Mouse (Mus musculus): Measurements from ENCODE around the gene Pcyt1a. TPM values are rescaled to one million over a fixed set of nuclear protein-coding genes. Genes with fewer than 3 reads are reported as not detected.
A peak's percentile ranks its signal among the peaks of the same experiment; 100 is the strongest.

The Pcyt1a gene
- polyA plus RNA-seq, 1 experiment from 2014 or later, result 42.7 TPM

GRCm38 (mm10) chr16:32457589-32458386 lies 27.1 kb downstream of the Pcyt1a start:
- H3K9me3 ChIP-seq, result no peaks in the 10 kb centered on the region
- H3K4me3 ChIP-seq (replicated peaks), result no peak overlapping the region
- H3K27me3 ChIP-seq (replicated peaks), result no peaks in the 10 kb centered on the region
- H3K9ac ChIP-seq, result no peak overlapping the region
- ATAC-seq (ENCODE audit: insufficient read depth, low FRiP score, low read depth), result no peak
- no peaks in the 10 kb centered on the region for H3K4me1 ChIP-seq
- 63% methylated on average over 10 of the region's 10 CpGs for WGBS
- H3K4me2 ChIP-seq, result no peak overlapping the region
- no peak overlapping the region for H3K27ac ChIP-seq
- peaks cover 2% of the 10 kb centered on the region; the same call in 1 of the 2 replicates for H3K36me3 ChIP-seq

GRCm38 (mm10) chr16:32460518-32460917 lies 29.8 kb downstream of the Pcyt1a start:
- Histone ChIP-seq H3K27ac (no peak overlapping the region), H3K9me3 (no peaks in the 10 kb centered on the region), H3K9ac (no peak overlapping the region), H3K36me3 (peaks cover 11% of the 10 kb centered on the region; the same call in 1 of the 2 replicates), H3K4me1 (no peaks in the 10 kb centered on the region), H3K4me3 (replicated peaks) (no peak overlapping the region), H3K4me2 (no peak overlapping the region), H3K27me3 (replicated peaks) (no peaks in the 10 kb centered on the region)
- ATAC-seq (ENCODE audit: insufficient read depth, low FRiP score, low read depth), result no peak
- 61% methylated on average over 4 of the region's 4 CpGs for WGBS

- no peak for ATAC-seq (ENCODE audit: insufficient read depth, low FRiP score, low read depth)
- no peak overlapping the region for H3K27ac ChIP-seq
- no peak overlapping the region for H3K4me3 ChIP-seq (replicated peaks)
- H3K4me2 ChIP-seq, result no peak overlapping the region
- no peaks in the 10 kb centered on the region for H3K9me3 ChIP-seq
- peaks cover 11% of the 10 kb centered on the region; the same call in 1 of the 2 replicates for H3K36me3 ChIP-seq
- no peak overlapping the region for H3K9ac ChIP-seq
- no peaks in the 10 kb centered on the region for H3K27me3 ChIP-seq (replicated peaks)
- no peaks in the 10 kb centered on the region for H3K4me1 ChIP-seq
- 77% methylated on average over 5 of the region's 5 CpGs for WGBS
Observed at GRCm38 (mm10) chr16:32461713-32462112, 31.0 kb downstream of the Pcyt1a start.

GRCm38 (mm10) chr16:32462950-32463349 lies 32.2 kb downstream of the Pcyt1a start:
- H3K27me3 ChIP-seq (replicated peaks), result no peaks in the 10 kb centered on the region
- H3K9me3 ChIP-seq, result no peaks in the 10 kb centered on the region
- no peak overlapping the region for H3K9ac ChIP-seq
- no peak for ATAC-seq (ENCODE audit: insufficient read depth, low FRiP score, low read depth)
- 90% methylated on average over 16 of the region's 16 CpGs for WGBS
- no peak overlapping the region for H3K4me2 ChIP-seq
- peaks cover 18% of the 10 kb centered on the region; the same call in 1 of the 2 replicates for H3K36me3 ChIP-seq
- H3K4me3 ChIP-seq (replicated peaks), result no peak overlapping the region
- H3K4me1 ChIP-seq, result no peaks in the 10 kb centered on the region
- peak overlapping the region; percentile 57; the same call in 1 of the 2 replicates for H3K27ac ChIP-seq

- no peaks in the 10 kb centered on the region for H3K27me3 ChIP-seq (replicated peaks)
- peak; percentile 60; the same call in 1 of the 2 replicates for ATAC-seq (ENCODE audit: insufficient read depth, low FRiP score, low read depth)
- peak overlapping the region; percentile 57; the same call in 1 of the 2 replicates for H3K27ac ChIP-seq
- no peaks in the 10 kb centered on the region for H3K4me1 ChIP-seq
- H3K4me2 ChIP-seq, result no peak overlapping the region
- H3K4me3 ChIP-seq (replicated peaks), result no peak overlapping the region
- H3K9me3 ChIP-seq, result no peaks in the 10 kb centered on the region
- WGBS, result 73% methylated on average over 2 of the region's 2 CpGs
- H3K9ac ChIP-seq, result no peak overlapping the region
- peaks cover 18% of the 10 kb centered on the region; the same call in 1 of the 2 replicates for H3K36me3 ChIP-seq
Observed at GRCm38 (mm10) chr16:32463426-32463825, 32.7 kb downstream of the Pcyt1a start.

GRCm38 (mm10) chr16:32464908-32465307 lies 34.2 kb downstream of the Pcyt1a start:
- WGBS, result 0% methylated on average over 1 of the region's 1 CpGs
- Histone ChIP-seq H3K4me2 (no peak overlapping the region), H3K9ac (no peak overlapping the region), H3K4me1 (no peaks in the 10 kb centered on the region), H3K9me3 (no peaks in the 10 kb centered on the region), H3K36me3 (peaks cover 20% of the 10 kb centered on the region; the same call in 1 of the 2 replicates), H3K4me3 (replicated peaks) (no peak overlapping the region), H3K27ac (no peak overlapping the region), H3K27me3 (replicated peaks) (no peaks in the 10 kb centered on the region)
- ATAC-seq (ENCODE audit: insufficient read depth, low FRiP score, low read depth), result no peak

GRCm38 (mm10) chr16:32468488-32468887 lies 37.8 kb downstream of the Pcyt1a start:
- Histone ChIP-seq H3K4me3 (replicated peaks) (no peak overlapping the region), H3K4me1 (no peaks in the 10 kb centered on the region), H3K9me3 (no peaks in the 10 kb centered on the region), H3K27me3 (replicated peaks) (no peaks in the 10 kb centered on the region), H3K4me2 (no peak overlapping the region), H3K36me3 (peaks cover 30% of the 10 kb centered on the region), H3K9ac (no peak overlapping the region), H3K27ac (no peak overlapping the region)
- WGBS, result 78% methylated on average over 3 of the region's 3 CpGs
- ATAC-seq (ENCODE audit: insufficient read depth, low FRiP score, low read depth), result no peak

GRCm38 (mm10) chr16:32469404-32470105 lies 38.8 kb downstream of the Pcyt1a start:
- H3K36me3 ChIP-seq, result peaks cover 25% of the 10 kb centered on the region
- no peaks in the 10 kb centered on the region for H3K9me3 ChIP-seq
- H3K27me3 ChIP-seq (replicated peaks), result no peaks in the 10 kb centered on the region
- WGBS, result 67% methylated on average over 5 of the region's 5 CpGs
- H3K4me2 ChIP-seq, result no peak overlapping the region
- no peak for ATAC-seq (ENCODE audit: insufficient read depth, low FRiP score, low read depth)
- no peak overlapping the region for H3K9ac ChIP-seq
- H3K27ac ChIP-seq, result no peak overlapping the region
- H3K4me3 ChIP-seq (replicated peaks), result no peak overlapping the region
- H3K4me1 ChIP-seq, result no peaks in the 10 kb centered on the region

GRCm38 (mm10) chr16:32472276-32473015 lies 41.7 kb downstream of the Pcyt1a start:
- no peak for ATAC-seq (ENCODE audit: insufficient read depth, low FRiP score, low read depth)
- Histone ChIP-seq H3K9me3 (no peaks in the 10 kb centered on the region), H3K36me3 (peaks cover 19% of the 10 kb centered on the region), H3K4me1 (no peaks in the 10 kb centered on the region), H3K9ac (no peak overlapping the region), H3K27me3 (replicated peaks) (no peaks in the 10 kb centered on the region), H3K4me2 (no peak overlapping the region), H3K27ac (no peak overlapping the region), H3K4me3 (replicated peaks) (no peak overlapping the region)
- 69% methylated on average over 7 of the region's 7 CpGs for WGBS

GRCm38 (mm10) chr16:32477315-32477714 lies 46.6 kb downstream of the Pcyt1a start:
- Histone ChIP-seq H3K4me1 (no peaks in the 10 kb centered on the region), H3K27ac (no peak overlapping the region), H3K9me3 (no peaks in the 10 kb centered on the region), H3K27me3 (replicated peaks) (no peaks in the 10 kb centered on the region), H3K4me3 (replicated peaks) (no peak overlapping the region), H3K36me3 (peaks cover under 1% of the 10 kb centered on the region; the same call in 1 of the 2 replicates), H3K9ac (no peak overlapping the region), H3K4me2 (no peak overlapping the region)
- no peak for ATAC-seq (ENCODE audit: insufficient read depth, low FRiP score, low read depth)
- WGBS, result 82% methylated on average over 6 of the region's 6 CpGs

- ATAC-seq (ENCODE audit: insufficient read depth, low FRiP score, low read depth), result no peak
- Histone ChIP-seq H3K9me3 (no peaks in the 10 kb centered on the region), H3K4me2 (no peak overlapping the region), H3K27ac (no peak overlapping the region), H3K27me3 (replicated peaks) (no peaks in the 10 kb centered on the region), H3K9ac (no peak overlapping the region), H3K36me3 (no peaks in the 10 kb centered on the region), H3K4me1 (no peaks in the 10 kb centered on the region), H3K4me3 (replicated peaks) (no peak overlapping the region)
- WGBS, result 80% methylated on average over 2 of the region's 2 CpGs
Observed at GRCm38 (mm10) chr16:32479415-32479814, 48.7 kb downstream of the Pcyt1a start.
